Mouse (Mus musculus) left cerebral cortex, postnatal 10 days (tissue): ENCODE measurements around the gene H2-K1. TPM values are rescaled to one million over a fixed set of nuclear protein-coding genes. Genes with fewer than 3 reads are reported as not detected.
A peak's percentile ranks its signal among the peaks of the same experiment; 100 is the strongest.
"Not testable (repeated sequence)": the region's sequence is repeated elsewhere in the genome, so short reads cannot be mapped to it uniquely, and the experiment has no call there.

Experiments
- DNase-seq, 2 experiments: peaks; one replicate each; pipeline ENCODE4 v3.0.0; 2021 to 2022; ENCODE audit warnings: low spot score in 2 of 2, mixed read lengths in 1 of 2; ENCODE audit errors: extremely low spot score in 1 of 2
- intact Hi-C: fragments of 180-260 bp; cut with DNase I; formaldehyde crosslinking; loops from one replicate; pipeline ENCODE4 v1.15.1; 2025
- total RNA-seq, 2 experiments: library from RNA; stranded (reverse); gene quantifications; 2 replicates each; pipeline ENCODE4 v1.2.3; 2021

Gene H2-K1
- total RNA-seq, 2 experiments from 2014 or later, result 10.6 to 11.8 TPM

GRCm38 (mm10) chr17:34028501-34029149 lies 28.5 kb upstream of the H2-K1 start:
- intact Hi-C loops, result no loop called here
- DNase-seq, result no peak

- peak; percentile 88 to 96 for DNase-seq
- intact Hi-C loops, result no loop called here
Observed at GRCm38 (mm10) chr17:34027656-34028223, 27.6 kb upstream of the H2-K1 start, which contains the start of gene H2-Ke6. H2-Ke6 (minus strand) TSS chr17:34028060.

- intact Hi-C loops, result no loop called here
- no peak for DNase-seq
Observed at GRCm38 (mm10) chr17:34026917-34027655, 26.9 kb upstream of the H2-K1 start.

DNA sequence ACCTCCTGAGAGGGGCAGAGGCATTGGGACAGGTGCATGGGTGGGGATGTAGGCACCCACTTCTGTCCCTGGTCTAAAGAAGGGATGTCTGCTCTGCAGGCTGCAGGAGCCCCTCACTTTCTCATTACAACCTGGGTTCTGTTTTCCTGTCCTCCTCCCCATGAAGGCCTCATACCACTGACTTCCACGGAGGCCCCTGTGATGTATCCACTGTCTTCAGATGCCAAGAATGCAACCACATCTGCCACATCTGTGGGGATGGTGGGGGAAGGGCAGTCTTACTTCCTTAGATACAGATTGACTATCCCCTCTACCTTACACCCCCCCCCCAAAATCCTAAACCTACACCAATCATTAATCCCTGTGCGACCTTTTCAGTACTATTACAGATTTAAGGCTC lies 26.1 kb upstream of the H2-K1 start:
- no peak for DNase-seq
- intact Hi-C loops, result no loop called here

DNA sequence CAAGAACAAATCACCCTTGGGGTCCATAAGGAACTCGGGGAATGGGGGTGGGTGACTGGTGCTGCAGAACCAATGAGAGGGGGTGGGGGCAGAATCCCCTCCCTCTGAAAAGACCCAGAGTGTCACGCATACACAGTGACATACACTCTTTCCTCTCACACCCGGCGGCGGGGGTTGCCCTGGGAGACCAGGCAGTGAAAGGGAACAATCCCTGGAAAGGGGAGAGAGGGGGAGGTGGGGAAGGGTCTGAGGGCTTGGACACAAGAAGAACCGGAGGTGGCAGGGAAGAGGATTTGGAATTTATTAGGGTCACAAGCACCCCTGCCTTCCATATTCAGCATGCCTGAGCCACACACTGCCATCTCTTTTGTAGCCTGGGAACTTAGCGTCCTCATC lies 25.6 kb upstream of the H2-K1 start:
- intact Hi-C loops, result no loop called here
- peak in 1 of 2 experiments; percentile 61 for DNase-seq

GRCm38 (mm10) chr17:34024861-34025755 lies 25.0 kb upstream of the H2-K1 start:
- DNase-seq, result peak in 1 of 2 experiments; percentile 74
- intact Hi-C loops, result no loop called here

DNA sequence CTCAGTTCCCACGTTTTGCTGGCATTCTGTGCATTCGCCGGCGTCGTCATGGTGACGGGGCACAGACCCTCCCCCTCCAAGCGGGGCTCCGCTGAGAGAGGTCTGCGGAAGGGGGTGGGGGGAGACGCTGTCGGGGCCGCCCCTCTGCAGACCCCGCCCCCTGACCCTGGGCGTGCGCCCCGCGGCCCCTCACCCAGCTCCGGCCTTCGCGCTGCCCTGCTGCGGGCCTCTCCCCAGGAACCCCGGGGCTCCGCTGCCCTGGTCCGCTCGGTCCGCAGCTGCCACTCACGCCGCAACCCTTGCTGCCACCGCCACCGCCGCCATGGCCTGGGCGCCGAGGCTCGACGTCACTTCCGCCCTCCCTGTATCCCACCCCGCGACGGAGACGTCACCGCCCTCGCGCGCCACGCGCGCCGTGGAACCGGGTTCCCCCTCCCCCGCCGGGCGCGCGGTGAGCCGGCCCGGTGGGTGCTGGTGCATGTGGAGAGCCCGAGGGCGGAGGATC lies 24.2 kb upstream of the H2-K1 start, which contains the start of gene Ring1:
Gene Ring1, minus strand, starts transcription at position 364 of the 505 bp plus-strand sequence.
- DNase-seq, result peak; percentile 86 to 93
- intact Hi-C loops, result no loop called here

GRCm38 (mm10) chr17:34023678-34024077 lies 23.5 kb upstream of the H2-K1 start:
- DNase-seq, result no peak
- intact Hi-C loops, result no loop called here

DNA sequence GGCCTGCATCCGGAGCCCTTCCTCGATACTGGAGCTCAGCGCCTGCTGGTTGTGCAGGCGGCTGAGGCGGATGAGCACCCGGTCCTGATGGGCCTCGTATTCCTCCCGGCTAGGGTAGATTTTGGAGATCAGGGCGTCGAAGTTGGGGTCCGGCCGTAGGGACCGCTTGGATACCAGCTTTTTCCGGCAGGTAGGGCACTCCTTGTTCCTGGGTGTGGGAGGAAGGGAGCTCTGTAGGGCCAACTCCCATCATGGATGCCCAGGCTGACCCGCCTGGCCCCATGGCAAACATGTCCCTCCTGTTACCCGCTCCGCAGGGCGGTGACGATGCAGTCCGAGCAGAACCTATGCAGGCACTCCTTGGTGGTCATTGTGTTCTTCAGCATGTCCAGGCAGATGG lies 22.8 kb upstream of the H2-K1 start:
- intact Hi-C loops, result no loop called here
- peak in 1 of 2 experiments; percentile 32 for DNase-seq

DNA sequence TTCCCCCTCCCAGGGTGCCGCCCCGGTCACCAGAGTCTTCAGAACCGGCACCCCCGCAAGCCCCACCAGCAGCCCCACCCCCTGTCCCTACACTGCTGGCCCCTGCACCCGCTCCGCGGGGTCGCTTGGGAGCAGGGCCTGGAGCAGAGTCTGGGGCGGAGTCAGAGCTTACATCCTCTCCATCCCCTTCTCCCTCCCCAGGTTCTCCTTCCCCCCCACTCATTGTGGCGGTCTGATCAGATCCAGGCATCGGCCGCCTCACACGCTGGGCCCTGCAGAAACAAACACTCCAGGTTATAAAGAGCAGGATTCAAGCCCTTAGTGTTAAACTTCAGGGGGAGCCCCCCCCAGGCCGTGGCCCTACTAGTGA lies 22.3 kb upstream of the H2-K1 start:
- DNase-seq, result peak in 1 of 2 experiments; percentile 48
- intact Hi-C loops, result no loop called here

- intact Hi-C loops, result loop anchor here (1.0 kb wide), 1 partner anchor 64 kb away; no protein-coding TSS in a partner anchor
- peak in 1 of 2 experiments; percentile 58 for DNase-seq
Observed at GRCm38 (mm10) chr17:34021539-34022413, 21.6 kb upstream of the H2-K1 start.

DNA sequence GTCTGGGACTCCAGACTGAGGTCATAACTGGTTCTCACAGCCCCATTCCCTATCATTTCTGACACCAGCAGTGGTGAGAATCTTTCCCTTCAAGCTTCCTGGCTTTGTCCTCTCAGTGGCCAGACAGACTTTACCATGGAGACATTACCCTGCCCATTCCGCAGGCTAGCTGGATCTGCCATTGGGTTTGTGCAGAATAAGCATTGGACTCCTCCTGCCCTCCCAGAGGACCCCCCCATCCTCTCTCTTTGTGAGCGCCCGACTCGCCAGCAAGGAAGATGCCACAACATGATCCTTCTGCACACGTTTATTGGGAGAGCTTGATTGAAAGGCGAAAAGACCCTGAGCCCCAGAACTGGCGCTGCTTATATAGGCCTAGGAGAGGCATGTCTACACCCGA lies 13.3 kb upstream of the H2-K1 start:
- intact Hi-C loops, result loop anchor here (5.0 kb wide), 1 partner anchor 1264 kb away; no protein-coding TSS in a partner anchor
- no peak for DNase-seq

DNA sequence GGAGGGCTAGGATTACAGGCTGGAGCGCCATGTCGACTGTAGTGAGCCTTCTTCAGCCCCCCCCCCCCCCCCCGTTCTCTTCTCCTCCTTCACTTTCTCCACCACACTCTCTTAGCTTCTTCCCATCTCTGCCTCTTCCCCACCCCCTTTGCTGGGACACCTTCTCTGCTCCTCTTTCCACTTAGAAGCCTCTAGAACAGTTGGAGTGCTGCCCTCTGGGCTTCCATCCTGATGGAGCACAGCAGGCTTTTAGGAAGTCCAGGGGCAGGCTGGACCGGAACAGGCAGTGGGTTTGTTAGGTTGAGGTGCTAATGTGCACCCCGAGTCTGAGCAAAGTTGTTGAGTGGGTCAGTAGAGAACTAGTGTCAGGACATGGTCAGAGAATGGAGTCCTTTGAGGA lies 10.0 kb upstream of the H2-K1 start:
- DNase-seq, result no peak
- intact Hi-C loops, result loop anchor here (5.0 kb wide), 1 partner anchor 1267 kb away; no protein-coding TSS in a partner anchor

DNA sequence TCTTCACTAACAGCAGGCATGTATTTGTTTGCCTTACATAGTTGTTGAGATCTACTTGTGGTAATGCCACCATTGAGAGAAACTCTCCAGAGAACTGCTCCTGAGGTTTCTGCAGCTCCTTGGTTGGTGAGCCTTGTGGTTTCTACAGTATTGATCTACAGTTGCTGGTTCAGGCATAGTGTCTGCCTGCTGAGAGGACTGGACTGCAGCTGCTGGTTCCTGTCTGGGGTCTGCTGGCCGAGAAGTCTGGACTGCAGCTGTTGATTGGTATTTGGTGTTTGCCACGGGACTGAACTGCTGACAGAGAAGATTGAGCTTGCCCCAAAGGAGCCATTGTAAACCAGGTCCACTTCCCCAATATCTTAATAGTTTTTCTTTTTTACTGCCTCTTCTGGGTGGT lies 6.4 kb upstream of the H2-K1 start:
- intact Hi-C loops, result no loop called here
- DNase-seq, result no peak

GRCm38 (mm10) chr17:34003426-34003825 lies 3.3 kb upstream of the H2-K1 start:
- no peak for DNase-seq
- intact Hi-C loops, result no loop called here

- DNase-seq, intact Hi-C loops: not testable (repeated sequence)
Observed at GRCm38 (mm10) chr17:34000796-34001195, 649 bp upstream of the H2-K1 start.

- DNase-seq, result peak in 1 of 2 experiments; percentile 49
- intact Hi-C loops, result loop anchor here (5.0 to 10.0 kb wide), 2 partner anchors 1293 to 1345 kb away; partner anchors contain the start of gene H2-Q2
Observed at GRCm38 (mm10) chr17:33999341-34000149, 602 bp downstream of the H2-K1 start.
